ENCODE assay signal across 18 mouse cellular contexts in genomic region chr10:109332846-109333386, GRCm38 (mm10).
DNase-seq lines count a peak whose midpoint lies in the region; ATAC-seq lines count a peak whose summit lies in the region.
"Had no signal": no experiment of that assay in that cellular context is flagged by ENCODE, and none has a peak within 500 bp of the region (broad histone marks: within the 10 kb centered on the region; RNA-seq: fewer than 3 reads in every experiment).

No protein-coding gene starts in this region.

- H3K9ac ChIP-seq in kidney, embryonic 16.5 days (replicated peaks; ENCODE audit: low read length) = no peak overlapping the region
- H3K9ac ChIP-seq in kidney, embryonic 15.5 days = no peak overlapping the region
- H3K9ac ChIP-seq: limb, embryonic 13.5 days; liver, embryonic 13.5 days had no signal

- H3K27ac ChIP-seq in kidney, embryonic 16.5 days (ENCODE audit: low read length) = no peak overlapping the region
- no peak overlapping the region for H3K27ac ChIP-seq in kidney, embryonic 15.5 days
- H3K27ac ChIP-seq: limb, embryonic 13.5 days; liver, embryonic 13.5 days had no signal

- no peaks in the 10 kb centered on the region for H3K9me3 ChIP-seq in kidney, embryonic 16.5 days (ENCODE audit: low read length)
- no peaks in the 10 kb centered on the region for H3K9me3 ChIP-seq in kidney, embryonic 15.5 days (replicated peaks)
- H3K9me3 ChIP-seq: limb, embryonic 13.5 days; liver, embryonic 13.5 days had no signal

- intact Hi-C loops in left cerebral cortex, postnatal 14 days (cut with DNase I) = no loop called here

- no peaks in the 10 kb centered on the region for H3K27me3 ChIP-seq in kidney, embryonic 16.5 days (ENCODE audit: insufficient read depth, low read length)
- H3K27me3 ChIP-seq in kidney, embryonic 15.5 days = no peaks in the 10 kb centered on the region
- H3K27me3 ChIP-seq: limb, embryonic 13.5 days; liver, embryonic 13.5 days had no signal

- H3K36me3 ChIP-seq in kidney, embryonic 16.5 days (ENCODE audit: insufficient read depth, low read length) = no peaks in the 10 kb centered on the region
- H3K36me3 ChIP-seq in kidney, embryonic 15.5 days = no peaks in the 10 kb centered on the region
- H3K36me3 ChIP-seq: limb, embryonic 13.5 days; liver, embryonic 13.5 days had no signal

- H3K4me2 ChIP-seq in kidney, embryonic 16.5 days (replicated peaks; ENCODE audit: low read depth, low read length) = no peak overlapping the region
- H3K4me2 ChIP-seq in kidney, embryonic 15.5 days = no peak overlapping the region
- H3K4me2 ChIP-seq: limb, embryonic 13.5 days; liver, embryonic 13.5 days; midbrain, embryonic 11.5 days had no signal

- no peak overlapping the region for H3K4me3 ChIP-seq in kidney, embryonic 16.5 days (ENCODE audit: low read length)
- H3K4me3 ChIP-seq in kidney, embryonic 15.5 days (replicated peaks) = no peak overlapping the region
- H3K4me3 ChIP-seq: limb, embryonic 13.5 days; liver, embryonic 13.5 days had no signal

- no peak for DNase-seq in kidney, adult 9 months
- peak; percentile 26 to 38 for DNase-seq in frontal cortex, postnatal 14 days (ENCODE audit: low spot score in 2 of 2)
- peak; percentile 51 to 73 for DNase-seq in left cerebral cortex, postnatal 14 days (ENCODE audit: low spot score in 2 of 2)
- peak; percentile 48 for DNase-seq in right cerebral cortex, postnatal 25 days
- no peak for DNase-seq in cerebellum, postnatal 14 days
- DNase-seq in urinary bladder, postnatal 25 days (ENCODE audit: low spot score) = no peak
- DNase-seq: adrenal gland, postnatal 10 days; cerebellum, adult 9-11 months; gastrocnemius, postnatal 36 days; kidney, adult 2 months; kidney, postnatal 36 days; liver, embryonic 13.5 days; thymus, postnatal 14 days had no signal

- 77% methylated on average over 7 of the region's 7 CpGs for WGBS in kidney, embryonic 16.5 days
- WGBS in kidney, embryonic 15.5 days = 86% methylated on average over 7 of the region's 7 CpGs

- H3K4me1 ChIP-seq in kidney, embryonic 16.5 days (ENCODE audit: insufficient read depth, low read length) = no peaks in the 10 kb centered on the region
- no peaks in the 10 kb centered on the region for H3K4me1 ChIP-seq in kidney, embryonic 15.5 days
- H3K4me1 ChIP-seq: limb, embryonic 13.5 days; liver, embryonic 13.5 days had no signal

- 0 out of 2 replicates have a peak, but pooled peaks have one; percentile 27 for ATAC-seq in kidney, embryonic 16.5 days (ENCODE audit: low FRiP score, low TSS enrichment)
- no peak for ATAC-seq in kidney, embryonic 15.5 days (replicated peaks; ENCODE audit: low FRiP score)
- ATAC-seq: activated CD4-positive, CD25-positive, alpha-beta regulatory T cell, adult 4 months had no signal

Comparison
In these comparisons a context has a peak if more than half of its experiments do, and no peak if none do; other contexts are left out.
1. DNase-seq: peak in frontal cortex, postnatal 14 days (2 of 2), left cerebral cortex, postnatal 14 days (2 of 2) and right cerebral cortex, postnatal 25 days (single experiment); none in kidney, adult 9 months (single experiment), cerebellum, postnatal 14 days (0 of 2) and urinary bladder, postnatal 25 days (single experiment).